Mouse (Mus musculus) adrenal gland, postnatal 4 days (tissue): Measurements from ENCODE around the gene Gm10778. TPM values are rescaled to one million over a fixed set of nuclear protein-coding genes. Genes with fewer than 3 reads are reported as not detected.
"Not testable (repeated sequence)": the region's sequence is repeated elsewhere in the genome, so short reads cannot be mapped to it uniquely, and the experiment has no call there.

Source experiments
- DNase-seq, 2 experiments: peaks; one replicate each; pipeline ENCODE4 v3.0.0; 2021 to 2022; ENCODE audit warnings: low spot score in 2 of 2, mixed read lengths in 2 of 2
- total RNA-seq, 2 experiments: library from RNA; stranded (reverse); gene quantifications; 2 replicates each; pipeline ENCODE4 v1.2.3; 2021

The Gm10778 gene
- total RNA-seq, 2 experiments from 2014 or later, result 3.0 to 3.9 TPM

DNA sequence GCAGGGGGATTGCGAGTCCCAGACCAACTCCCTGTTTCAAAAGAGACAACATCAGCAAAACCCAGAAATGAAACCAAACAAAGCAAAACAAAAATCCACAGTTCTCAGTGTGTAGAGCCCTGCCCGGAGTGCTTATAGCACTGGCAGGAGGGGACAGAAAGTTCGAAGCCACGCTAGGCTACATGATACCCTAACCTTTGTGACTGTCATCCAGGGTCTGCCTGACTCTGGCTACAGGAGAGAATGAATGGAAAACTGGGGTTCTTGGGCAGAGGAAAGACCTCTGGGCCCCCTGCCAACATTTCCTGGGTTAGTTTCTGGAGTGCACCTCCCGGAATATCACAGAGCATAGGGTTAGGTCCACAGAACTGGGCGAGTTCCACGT, 21.0 kb upstream of the Gm10778 start:
- DNase-seq, result no peak

DNA sequence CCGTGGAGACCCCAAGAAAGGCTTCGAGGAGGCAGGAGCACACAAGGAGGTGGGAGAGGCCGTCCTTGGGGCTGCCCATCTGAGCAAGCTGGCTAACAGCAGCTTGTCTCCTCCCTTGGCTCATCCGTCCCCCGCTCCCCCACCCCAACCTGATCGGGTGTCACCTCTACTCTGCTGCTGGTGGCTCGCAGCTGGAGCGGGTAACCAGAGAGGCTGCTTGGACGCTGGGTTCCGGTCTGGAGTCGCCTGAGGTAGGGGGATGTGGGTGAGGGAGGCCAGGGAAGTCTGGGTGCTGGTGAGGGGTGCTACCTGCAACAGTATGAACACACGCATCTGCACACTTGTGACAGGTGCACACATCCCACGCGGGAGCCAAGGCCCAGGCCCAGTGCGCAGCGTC, 20.5 kb upstream of the Gm10778 start, which contains the start of gene Ankrd24:
Ankrd24 (plus strand) TSS at position 151 of the 400 bp plus-strand sequence.
- DNase-seq, result no peak

DNA sequence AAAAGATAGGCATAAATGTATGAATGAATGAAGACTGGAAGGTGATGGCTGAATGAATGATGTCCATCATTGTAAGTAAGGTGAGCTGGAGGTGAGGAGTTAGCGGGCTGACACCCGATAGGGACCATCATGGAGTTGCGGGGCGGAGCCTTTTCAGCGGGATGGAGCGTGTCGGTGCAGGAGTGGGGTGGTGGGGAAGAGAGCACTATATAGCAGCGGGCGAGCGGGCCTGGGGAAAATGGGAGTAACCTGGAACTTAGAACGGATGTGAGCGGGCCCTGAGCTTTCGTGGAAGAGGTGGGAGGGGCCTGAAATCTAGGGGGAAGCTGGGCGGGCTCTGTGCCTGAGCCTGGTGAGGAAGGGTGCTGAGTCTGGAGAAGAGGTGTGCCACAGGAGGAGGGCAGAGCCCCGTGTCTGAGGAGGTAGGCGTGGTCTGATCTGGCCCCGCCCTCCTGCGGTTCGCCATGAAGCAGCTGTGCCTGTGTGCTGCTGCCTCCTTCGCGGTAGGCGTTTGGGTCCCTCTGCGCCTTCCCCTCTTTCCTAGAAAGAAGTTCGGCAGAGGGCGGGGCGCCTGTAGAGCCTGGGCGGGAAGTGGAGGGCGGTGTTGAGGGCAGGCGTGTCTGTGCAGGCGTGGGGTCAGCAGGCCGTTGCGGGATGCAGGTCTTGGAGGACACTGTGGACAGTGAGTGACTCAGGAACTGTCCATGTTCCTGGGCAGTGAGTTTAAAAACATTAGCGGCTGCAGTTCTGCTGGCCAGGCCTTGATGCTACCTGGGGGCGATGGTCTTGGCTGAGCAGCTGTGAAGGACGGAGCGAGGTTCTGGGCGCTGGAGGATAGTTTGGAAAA, 15.4 kb upstream of the Gm10778 start:
- DNase-seq, result peak; percentile 59 to 68

DNA sequence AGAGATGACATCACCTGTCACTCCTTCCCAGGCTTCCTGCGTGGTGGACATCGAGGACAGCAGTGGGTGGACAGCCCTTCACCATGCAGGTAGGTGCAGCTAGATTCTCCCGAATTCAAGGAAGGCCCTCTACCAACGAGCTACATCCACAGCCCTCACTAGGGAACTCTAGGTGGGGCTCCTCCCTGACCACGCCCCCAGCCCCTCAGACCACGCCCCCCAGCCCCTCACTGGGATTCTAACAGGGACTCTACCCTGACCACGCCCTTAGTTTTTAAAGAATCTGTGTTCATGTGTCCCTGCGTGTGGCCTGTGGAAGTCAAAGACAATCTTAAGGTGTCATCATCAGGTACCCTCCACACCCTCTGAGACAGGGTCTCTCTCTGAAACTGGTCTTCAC, 12.5 kb upstream of the Gm10778 start:
- DNase-seq, result no peak

DNA sequence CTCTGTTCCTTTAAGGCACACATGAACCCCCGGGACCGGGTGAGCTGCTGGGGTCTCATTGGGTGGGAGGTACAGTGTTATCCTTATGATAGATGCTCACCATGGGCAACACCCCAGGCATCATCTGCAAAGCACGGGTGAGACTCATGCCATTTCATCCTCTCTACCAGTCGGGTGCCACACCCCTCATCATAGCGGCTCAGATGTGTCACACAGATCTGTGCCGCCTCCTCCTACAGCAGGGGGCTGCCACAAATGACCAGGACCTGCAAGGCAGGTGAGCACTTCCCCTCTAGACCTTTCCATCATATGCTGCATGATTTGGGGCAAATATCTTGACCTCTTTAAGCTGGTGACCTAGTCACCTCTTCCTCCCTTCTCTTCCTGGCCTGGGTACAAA, 10.8 kb upstream of the Gm10778 start:
- DNase-seq, result no peak

DNA sequence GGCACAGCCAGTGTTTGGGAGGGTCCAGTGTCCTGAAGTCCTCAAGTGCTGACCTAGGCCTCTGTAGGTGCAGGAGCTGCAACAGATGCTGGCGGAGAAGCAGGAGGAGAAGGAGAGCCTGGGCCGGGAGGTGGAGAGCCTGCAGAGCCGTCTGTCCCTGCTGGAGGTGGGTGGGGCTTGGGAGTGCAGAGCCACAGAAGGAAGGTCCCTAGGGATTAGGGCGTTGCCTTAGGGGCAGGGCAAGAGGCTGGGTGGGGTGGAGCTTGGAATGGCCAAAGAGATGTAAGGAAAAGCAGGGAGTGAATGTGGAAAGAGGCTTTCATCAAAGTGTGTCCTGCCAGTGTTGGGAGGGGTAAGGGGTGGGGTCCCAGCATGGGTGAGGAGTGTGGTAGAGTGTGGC, 8.0 kb upstream of the Gm10778 start:
- peak in 1 of 2 experiments; percentile 3 for DNase-seq

DNA sequence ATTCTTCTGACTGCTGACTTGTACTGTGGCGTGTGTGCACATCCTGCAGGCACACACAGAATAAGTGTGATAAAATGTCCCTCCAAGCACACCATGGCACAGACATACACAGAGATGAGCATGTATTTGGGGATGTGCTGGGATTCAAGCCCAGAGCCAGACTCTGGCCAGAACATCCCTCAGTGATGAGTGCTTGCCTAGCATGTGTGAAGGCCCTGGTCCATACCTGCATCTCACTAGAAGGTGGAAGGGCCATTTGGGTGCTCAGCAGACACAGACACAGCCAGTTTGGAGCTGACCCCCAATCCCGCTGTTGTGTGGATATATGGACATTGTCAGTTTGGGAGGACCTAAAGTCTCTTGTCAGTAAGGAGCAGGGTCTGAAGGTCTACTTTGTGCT, 7.3 kb upstream of the Gm10778 start:
- DNase-seq, result peak in 1 of 2 experiments; percentile 1

DNA sequence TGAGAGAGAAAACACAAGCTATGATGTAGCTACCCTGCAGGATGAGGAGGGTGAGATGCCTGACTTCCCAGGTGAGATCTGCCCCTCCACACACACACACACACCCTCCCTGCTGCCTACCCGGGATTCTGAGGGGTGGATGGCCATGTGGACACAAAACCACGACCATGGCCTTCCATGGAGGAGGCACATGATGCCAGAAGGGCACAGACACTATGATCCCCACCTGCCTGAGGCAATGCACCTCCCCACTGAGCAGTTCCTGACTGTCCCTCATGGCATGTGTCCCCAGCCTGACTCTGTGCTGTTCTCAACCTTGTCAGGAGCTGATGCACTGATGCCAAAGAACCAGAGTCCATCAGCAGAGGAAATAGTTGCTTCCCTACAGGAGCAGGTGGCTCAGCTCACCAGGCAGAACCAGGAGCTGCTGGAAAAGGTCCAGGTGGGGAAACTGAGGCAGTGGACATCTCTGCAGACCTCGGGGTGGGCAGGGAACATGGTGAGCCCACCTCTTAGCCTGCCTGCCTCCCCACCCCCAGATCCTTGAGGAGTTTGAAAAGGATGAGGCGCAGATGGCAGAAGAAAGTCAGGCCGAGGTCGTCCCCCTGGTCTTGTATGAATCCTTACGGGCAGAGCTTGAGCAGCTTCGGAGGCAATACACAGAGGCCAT, 6.7 kb upstream of the Gm10778 start:
- DNase-seq, result no peak

DNA sequence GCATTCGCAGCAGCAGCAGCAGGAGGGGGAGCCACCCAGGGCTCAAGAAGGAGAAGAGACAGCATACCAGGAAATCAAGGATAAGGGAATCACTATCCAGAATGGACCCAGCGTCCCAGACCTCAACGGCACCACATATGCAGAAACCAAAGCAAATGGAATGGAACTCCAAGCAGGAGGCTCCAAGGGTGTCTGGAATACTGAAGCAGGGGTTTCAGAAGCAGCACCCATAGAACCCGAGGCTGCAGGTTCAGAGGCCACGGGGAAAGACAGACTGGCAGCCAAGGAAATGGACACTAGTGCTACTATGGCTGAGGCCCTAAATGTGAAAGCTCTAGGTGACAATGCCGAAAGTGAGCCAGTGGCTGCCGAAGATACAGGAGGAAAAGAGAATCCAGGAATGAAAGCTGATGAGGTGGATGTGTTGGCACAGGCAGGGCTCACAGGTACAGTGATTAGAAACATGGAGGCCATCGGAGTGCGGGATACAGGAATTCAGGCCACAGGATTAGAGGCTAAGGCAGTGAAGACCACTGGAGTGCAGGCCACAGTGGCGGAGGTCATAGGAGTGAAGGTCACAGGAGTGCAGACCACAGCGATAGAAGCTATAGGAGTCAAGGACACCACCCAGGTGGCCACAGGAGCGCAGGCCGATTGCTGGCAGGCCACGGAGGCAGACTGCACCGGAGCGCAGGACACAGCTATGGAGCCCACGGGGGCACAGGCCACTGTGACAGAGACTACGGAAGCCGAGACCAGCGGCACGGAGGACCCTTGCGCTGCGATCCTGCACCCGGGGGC, 6.0 kb upstream of the Gm10778 start:
- DNase-seq, result peak; percentile 4 to 5

DNA sequence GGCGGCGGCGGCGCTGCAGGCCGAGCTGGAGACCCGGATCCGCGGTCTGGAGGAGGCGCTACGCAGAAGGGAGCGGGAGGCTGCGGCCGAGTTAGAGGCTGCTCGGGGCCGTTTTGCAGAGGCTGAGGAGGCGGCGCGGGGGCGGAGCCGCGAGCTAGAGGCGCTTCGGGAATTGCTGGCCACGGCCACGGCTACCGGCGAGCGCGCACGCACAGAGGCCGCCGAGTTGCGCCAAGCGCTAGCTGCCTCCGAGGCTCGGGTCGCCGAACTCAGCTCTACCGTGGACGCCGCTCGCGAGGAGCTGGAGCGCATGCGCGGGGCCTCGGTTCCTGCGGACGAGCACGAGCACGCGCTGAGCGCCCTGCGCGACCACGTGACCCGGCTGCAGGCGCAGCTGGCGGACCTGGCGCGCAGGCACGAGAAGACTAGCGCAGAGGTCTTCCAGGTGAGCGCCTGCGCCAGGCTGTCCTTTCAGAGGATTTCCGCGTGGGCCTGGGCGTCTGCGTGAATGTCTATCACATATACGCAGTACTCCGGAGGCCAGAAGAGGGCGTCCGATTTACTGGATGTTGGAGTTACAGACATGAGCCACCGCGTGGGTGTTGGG, 5.3 kb upstream of the Gm10778 start:
- peak; percentile 89 to 90 for DNase-seq

DNA sequence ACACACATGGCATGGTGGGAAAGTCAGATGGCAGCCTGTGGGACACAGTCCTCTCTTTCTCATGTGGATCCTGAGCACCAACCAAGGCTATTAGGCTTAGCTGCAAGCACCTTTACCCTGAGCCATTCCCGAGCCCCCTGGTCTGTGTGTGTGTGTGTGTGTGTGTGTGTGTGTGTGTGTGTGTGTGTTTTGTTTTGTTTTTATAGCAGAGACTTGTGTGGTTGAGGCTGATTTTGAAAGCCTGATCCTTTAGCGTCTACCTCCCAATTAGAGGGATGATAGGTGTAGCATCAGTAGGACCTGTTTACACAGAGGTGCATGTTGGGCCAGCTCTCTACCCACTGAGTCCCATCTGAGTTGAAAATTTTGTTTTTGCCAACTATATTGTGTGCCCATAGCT, 4.7 kb upstream of the Gm10778 start:
- peak in 1 of 2 experiments; percentile 2 for DNase-seq

DNA sequence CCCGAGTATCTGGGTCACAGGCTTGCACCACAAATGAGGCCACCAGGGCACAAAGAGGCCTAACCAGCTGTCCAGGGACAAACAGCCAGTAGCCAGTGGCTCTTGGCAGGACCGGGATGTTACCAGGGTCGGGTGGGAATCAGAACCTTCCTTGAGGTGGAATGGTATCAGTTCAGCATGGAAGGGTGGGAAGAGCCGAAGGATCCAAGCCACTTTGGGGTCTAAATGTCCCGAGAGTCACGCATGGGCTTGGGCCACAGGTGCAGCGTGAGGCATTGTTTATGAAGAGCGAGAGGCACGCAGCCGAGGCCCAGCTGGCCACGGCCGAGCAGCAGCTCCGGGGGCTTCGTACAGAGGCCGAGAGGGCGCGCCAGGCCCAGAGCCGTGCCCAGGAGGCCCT, 4.1 kb upstream of the Gm10778 start:
- DNase-seq, result peak; percentile 2 to 3

DNA sequence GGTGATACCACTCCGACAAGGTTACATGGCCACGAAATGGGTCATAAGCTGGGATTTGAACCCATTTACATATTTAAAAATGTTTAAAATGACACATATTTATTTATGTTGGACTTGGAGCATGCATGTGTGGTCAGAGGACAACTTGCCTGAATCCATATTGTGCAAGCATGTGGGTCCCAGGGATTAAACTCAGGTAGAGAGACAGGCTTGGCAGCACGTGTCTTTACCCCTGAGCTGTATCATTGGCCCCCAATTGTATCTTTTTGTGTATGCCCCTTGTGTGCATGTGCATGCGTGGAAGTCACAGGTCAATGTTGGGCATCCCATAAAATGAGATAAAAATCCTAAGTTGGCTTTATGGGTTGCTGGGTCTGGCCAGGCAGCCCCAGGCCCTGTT, 3.5 kb upstream of the Gm10778 start:
- DNase-seq, result no peak

DNA sequence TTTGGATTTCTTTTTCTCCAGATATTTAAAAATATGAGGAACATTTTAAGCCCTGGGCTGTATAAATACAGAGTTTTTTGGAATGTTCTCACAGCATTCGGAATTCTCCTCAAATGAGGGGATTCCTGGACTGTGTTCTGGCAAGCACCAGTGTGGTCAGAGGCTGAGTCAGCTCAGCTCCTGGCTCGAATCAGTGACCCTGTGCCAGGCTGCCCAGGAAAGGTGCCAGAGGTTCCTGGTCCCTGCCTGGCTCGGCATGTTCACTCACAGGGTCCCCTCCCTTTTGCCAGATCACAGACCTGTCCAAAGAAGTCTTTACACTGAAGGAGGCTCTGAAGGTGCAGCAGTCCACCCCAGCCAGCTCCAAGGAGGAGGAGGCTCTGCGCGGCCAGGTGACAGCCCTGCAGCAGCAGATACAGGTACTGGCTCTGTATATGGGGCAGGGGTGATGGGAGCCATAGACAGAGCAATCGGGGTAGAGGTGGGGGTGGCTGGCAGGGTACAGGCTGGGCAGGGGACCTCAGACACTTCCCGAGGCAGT, 2.8 kb upstream of the Gm10778 start:
- DNase-seq, result peak in 1 of 2 experiments; percentile 3

DNA sequence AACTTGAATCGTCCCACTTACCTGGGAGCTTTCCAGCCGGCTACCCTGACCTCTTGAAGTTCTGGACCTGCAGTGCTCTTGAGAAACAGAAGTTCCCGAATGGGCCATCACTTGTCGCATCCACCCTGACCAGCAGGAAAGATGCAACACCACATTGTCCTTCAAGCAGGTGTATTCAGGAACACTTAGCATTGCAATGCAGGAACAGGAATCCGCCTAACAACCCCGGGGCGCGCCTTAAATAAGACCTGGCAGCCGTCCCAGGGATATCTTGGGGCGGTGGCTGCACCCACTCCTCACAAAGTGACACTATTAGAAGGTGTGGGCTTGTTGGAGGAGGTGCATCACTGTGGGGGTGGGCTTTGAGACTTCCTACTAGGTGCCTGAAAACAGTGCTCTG, 6.3 kb downstream of the Gm10778 start:
- peak in 1 of 2 experiments; percentile 2 for DNase-seq

DNA sequence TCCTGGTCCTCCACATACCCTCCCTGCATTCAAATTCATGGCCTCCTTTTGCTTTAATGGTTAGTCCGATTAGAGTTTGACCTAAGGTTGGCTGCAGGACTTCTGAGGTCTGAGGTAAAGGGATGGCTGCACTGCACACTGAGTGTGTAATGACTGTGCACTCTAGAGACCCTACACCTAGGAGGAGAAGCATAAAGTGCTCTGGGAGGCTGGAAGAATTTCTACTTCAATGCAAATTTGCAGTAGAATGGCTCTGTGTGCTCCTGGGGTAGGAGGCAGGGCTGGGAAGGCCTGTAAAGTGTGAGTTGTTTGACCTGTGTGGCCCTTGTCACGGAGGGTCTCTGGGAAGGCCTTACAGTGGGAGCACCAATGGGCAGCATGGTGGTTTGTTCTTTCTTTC, 7.3 kb downstream of the Gm10778 start:
- DNase-seq, result no peak

DNA sequence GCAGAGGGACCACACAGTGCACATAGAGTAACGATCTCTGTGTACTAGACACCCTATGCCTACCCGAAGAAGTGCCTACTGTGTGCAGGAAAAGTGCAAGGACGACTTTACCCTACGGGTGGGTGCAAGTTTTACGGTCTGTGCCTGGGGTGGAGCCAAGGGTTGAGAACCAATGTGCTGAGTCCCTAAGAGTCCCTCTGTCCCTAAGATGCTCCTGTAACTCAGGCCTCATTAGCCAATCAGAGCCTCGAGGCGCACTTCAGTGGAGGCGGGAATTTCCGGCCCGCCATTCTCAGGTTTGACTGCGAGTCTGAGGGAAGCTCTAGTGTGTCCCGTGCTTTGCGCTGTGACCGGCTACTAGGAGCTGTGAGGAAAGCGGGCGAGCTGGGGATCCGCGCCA, 38.3 kb downstream of the Gm10778 start:
- not testable (repeated sequence) for DNase-seq

DNA sequence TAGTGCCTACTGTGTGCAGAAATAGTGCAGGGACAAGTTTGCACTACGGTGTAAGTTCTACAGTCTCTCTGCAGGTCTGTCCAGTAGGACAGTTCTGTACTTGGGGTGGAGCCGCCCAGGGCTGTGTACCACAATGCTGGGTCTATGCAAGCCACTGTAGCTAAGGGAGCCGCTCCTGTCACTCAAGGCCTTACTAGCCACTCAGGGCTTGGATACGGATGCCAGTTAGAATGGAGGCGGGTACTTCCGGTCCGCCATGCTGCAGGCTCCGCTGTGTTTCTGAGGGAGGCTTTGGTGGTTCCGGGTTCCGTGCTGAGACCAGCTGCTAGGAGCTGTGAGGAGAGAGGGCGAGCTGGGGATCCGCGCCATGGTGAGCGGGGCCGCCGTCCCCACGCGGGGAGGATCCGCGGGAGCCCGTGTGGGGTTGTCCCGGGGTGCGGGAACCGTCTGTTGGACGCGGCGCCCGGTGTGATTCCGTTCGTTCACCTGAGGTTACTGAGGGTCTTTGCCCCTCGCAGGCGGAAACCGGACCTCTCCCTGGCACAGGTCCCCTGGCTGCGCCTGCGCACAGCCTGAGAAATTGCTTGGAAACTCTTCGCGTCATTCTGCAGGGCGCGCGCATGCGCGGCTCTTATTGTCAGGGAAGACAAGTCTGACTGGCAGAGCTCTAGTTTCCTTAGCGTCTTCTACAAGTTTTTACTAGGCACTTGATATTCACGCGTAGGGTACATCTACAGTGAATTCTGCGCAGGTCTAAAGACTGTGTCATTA, 55.9 kb downstream of the Gm10778 start, which contains the start of gene Zfp433:
Zfp433 (plus strand) TSS at position 295 of the 771 bp plus-strand sequence.
- not testable (repeated sequence) for DNase-seq
